Mouse (Mus musculus) brain, embryonic 14.5 days (tissue): ENCODE results near the gene Fancc.

Experiments used
- CTCF ChIP-seq: fragments of 200-500 bp; IDR thresholded peaks from 2 replicates; pipeline ENCODE4 v1.5.1; 2012; ENCODE audit warnings: inconsistent platforms, mild to moderate bottlenecking, moderate library complexity, borderline replicate concordance; ENCODE audit not compliant: insufficient read depth, insufficient read length; ENCODE audit errors: extremely low read depth
- POLR2A ChIP-seq: fragments of 200-500 bp; IDR thresholded peaks from 2 replicates; pipeline ENCODE4 v1.6.1; 2012; ENCODE audit warnings: mild to moderate bottlenecking, inconsistent platforms, borderline replicate concordance; ENCODE audit not compliant: poor library complexity, insufficient read depth, insufficient read length, severe bottlenecking; ENCODE audit errors: extremely low read depth

GRCm38 (mm10) chr13:63506364-63506763, 9.3 kb upstream of the Fancc start:
- TF ChIP-seq CTCF = no peak
- TF ChIP-seq POLR2A = no peak
